Mouse (Mus musculus) MEL (cell line): Measurements from ENCODE around the gene Isl1.

Experiments
- CTCF ChIP-seq, 3 experiments: IDR thresholded peaks in 2 of 3; conservative IDR thresholded peaks in 1 of 3; 2 replicates each; pipeline ENCODE4 v1.5.1; 2011 to 2012; ENCODE audit warnings: low read length in 3 of 3, low read depth in 2 of 3, mild to moderate bottlenecking in 2 of 3, improper control_type of control experiment in 1 of 3, inconsistent platforms in 1 of 3, mixed read lengths in 1 of 3, moderate library complexity in 1 of 3; ENCODE audit not compliant: control insufficient read depth in 1 of 3, insufficient read depth in 1 of 3, poor library complexity in 1 of 3, severe bottlenecking in 1 of 3
- HCFC1 ChIP-seq: IDR thresholded peaks from 2 replicates; pipeline ENCODE4 v1.6.1; 2012; ENCODE audit warnings: low read depth, mild to moderate bottlenecking, inconsistent platforms, low read length, improper control_type of control experiment, moderate library complexity
- MAX ChIP-seq: IDR thresholded peaks from 2 replicates; pipeline ENCODE4 v1.6.1; 2011; ENCODE audit warnings: low read length, improper control_type of control experiment
- MEF2A ChIP-seq: IDR thresholded peaks from 2 replicates; pipeline ENCODE4 v1.6.1; 2014; ENCODE audit warnings: low read depth, mild to moderate bottlenecking, inconsistent platforms, low read length, improper control_type of control experiment; ENCODE audit not compliant: poor library complexity, insufficient replicate concordance, severe bottlenecking; ENCODE audit errors: extremely low read depth
- MXI1 ChIP-seq: IDR thresholded peaks from 2 replicates; pipeline ENCODE4 v1.6.1; 2011; ENCODE audit warnings: mild to moderate bottlenecking, low read depth, low read length, improper control_type of control experiment
- POLR2A ChIP-seq, 2 experiments: IDR thresholded peaks; 2 replicates each; pipeline ENCODE4 v1.6.1; 2011 to 2012; ENCODE audit warnings: low read length in 2 of 2, mild to moderate bottlenecking in 2 of 2, control low read depth in 1 of 2, improper control_type of control experiment in 1 of 2, low read depth in 1 of 2, moderate library complexity in 1 of 2; ENCODE audit not compliant: control insufficient read depth in 1 of 2, insufficient read depth in 1 of 2, poor library complexity in 1 of 2
- POLR2AphosphoS2 ChIP-seq: IDR thresholded peaks from 2 replicates; pipeline ENCODE4 v1.6.1; 2011; ENCODE audit warnings: low read length, improper control_type of control experiment
- UBTF ChIP-seq: IDR thresholded peaks from 2 replicates; pipeline ENCODE4 v1.6.1; 2012; ENCODE audit warnings: low read depth, mild to moderate bottlenecking, inconsistent platforms, low read length, improper control_type of control experiment, moderate library complexity, borderline replicate concordance; ENCODE audit not compliant: insufficient read depth
- ZC3H11A ChIP-seq: IDR thresholded peaks from 2 replicates; pipeline ENCODE4 v1.6.1; 2012; ENCODE audit warnings: low read depth, mild to moderate bottlenecking, inconsistent platforms, low read length, improper control_type of control experiment
- ZKSCAN1 ChIP-seq: IDR thresholded peaks from 2 replicates; pipeline ENCODE4 v1.6.1; 2012; ENCODE audit warnings: low read depth, mild to moderate bottlenecking, inconsistent platforms, low read length, improper control_type of control experiment, moderate library complexity
- ZNF384 ChIP-seq: IDR thresholded peaks from 2 replicates; pipeline ENCODE4 v1.6.1; 2012; ENCODE audit warnings: low read depth, mild to moderate bottlenecking, inconsistent platforms, low read length, improper control_type of control experiment

- no peak for TF ChIP-seq MAX
- TF ChIP-seq MXI1 = no peak
- no peak for TF ChIP-seq POLR2A (IDR thresholded peaks at IDR 0.05; ENCODE audit: control insufficient read depth in 1 of 2, insufficient read depth in 1 of 2, low read depth in 1 of 2, low read length in 2 of 2, poor library complexity in 1 of 2)
- no peak for TF ChIP-seq ZKSCAN1
- no peak for TF ChIP-seq UBTF
- no peak for TF ChIP-seq ZNF384
- TF ChIP-seq POLR2AphosphoS2 = no peak
- no peak for TF ChIP-seq HCFC1
- TF ChIP-seq CTCF (IDR thresholded peaks at IDR 0.05 in 2 of 3, conservative IDR thresholded peaks at IDR 0.05 in 1 of 3; ENCODE audit: control insufficient read depth in 1 of 3, insufficient read depth in 1 of 3, low read depth in 2 of 3, low read length in 3 of 3, poor library complexity in 1 of 3, severe bottlenecking in 1 of 3) = no peak
- no peak for TF ChIP-seq ZC3H11A
- no peak for TF ChIP-seq MEF2A
Observed at GRCm38 (mm10) chr13:116298001-116298400, 11.5 kb downstream of the Isl1 start.
